Mouse (Mus musculus) olfactory bulb, adult 2 months (tissue): ENCODE results near the gene Saa2. TPM values are rescaled to one million over a fixed set of nuclear protein-coding genes. Genes with fewer than 3 reads are reported as not detected.
"Not testable (repeated sequence)": the region's sequence is repeated elsewhere in the genome, so short reads cannot be mapped to it uniquely, and the experiment has no call there.

ENCODE experiments used
- H3K27ac ChIP-seq: fragments of 200-500 bp; 2 replicates; pipeline ENCODE4 v1.5.1; 2012; ENCODE audit warnings: low read depth, low read length; ENCODE audit not compliant: insufficient read depth
- H3K4me1 ChIP-seq: fragments of 200-500 bp; 2 replicates; pipeline ENCODE4 v1.6.1; 2012; ENCODE audit warnings: low read length; ENCODE audit not compliant: control insufficient read depth, insufficient read depth
- H3K4me3 ChIP-seq: fragments of 200-500 bp; 2 replicates; pipeline ENCODE4 v1.5.1; 2012; ENCODE audit warnings: mild to moderate bottlenecking, low read depth, low read length, moderate library complexity; ENCODE audit not compliant: insufficient read depth
- CTCF ChIP-seq: fragments of 200-500 bp; IDR thresholded peaks from 2 replicates; pipeline ENCODE4 v1.5.1; 2012; ENCODE audit warnings: low read depth, mild to moderate bottlenecking, low read length, moderate library complexity; ENCODE audit not compliant: insufficient read depth
- POLR2A ChIP-seq: fragments of 200-500 bp; IDR thresholded peaks from 2 replicates; pipeline ENCODE4 v1.6.1; 2012; ENCODE audit warnings: mild to moderate bottlenecking, low read depth, low read length, moderate library complexity; ENCODE audit not compliant: insufficient read depth
- WGBS: fragments of 180-500 bp; shearing (Covaris S2); methylation state at CpG from one replicate; pipeline ENCODE4 v1.1.7; 2018; 5-methylcytosine and 5-hydroxymethylcytosine counted together
- polyA plus RNA-seq: library from polyadenylated mRNA; stranded (reverse); fragments of >200 nt; gene quantifications from 2 replicates; pipeline ENCODE4 v1.2.4, GENCODE M21; 2012; ENCODE audit warnings: low replicate concordance; ENCODE audit not compliant: missing spikeins, insufficient read depth, insufficient read length

Gene Saa2
- polyA plus RNA-seq, 1 experiment = not detected

DNA sequence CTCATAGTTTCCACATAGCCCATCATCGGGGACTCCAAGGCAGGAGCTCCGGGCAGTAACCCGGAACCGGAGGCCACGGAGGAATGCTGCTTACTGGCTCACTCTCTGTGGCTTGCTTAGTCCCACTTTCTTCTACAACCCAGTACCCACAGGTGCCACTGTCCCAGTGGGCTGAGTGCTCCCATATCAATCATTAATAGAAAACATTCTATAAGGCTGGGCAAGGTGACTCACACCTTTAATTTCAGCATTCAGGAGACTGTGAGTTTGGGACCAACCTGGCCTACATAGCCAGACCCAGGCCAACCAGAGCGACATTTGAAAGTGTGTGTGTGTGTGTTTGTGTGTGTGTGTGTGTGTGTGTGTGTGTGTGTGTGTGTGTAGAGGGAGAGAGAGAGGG lies 28.2 kb upstream of the Saa2 start:
- WGBS = 97% methylated on average over 6 of the region's 6 CpGs
- TF ChIP-seq POLR2A (no peak), CTCF (no peak)
- Histone ChIP-seq H3K4me1 (peaks cover 3% of the 10 kb centered on the region; the same call in 1 of the 2 replicates), H3K4me3 (no peak overlapping the region), H3K27ac (no peak overlapping the region)

- H3K27ac ChIP-seq = no peak overlapping the region
- 87% methylated on average over 3 of the region's 3 CpGs for WGBS
- no peak for TF ChIP-seq CTCF
- TF ChIP-seq POLR2A = no peak
- peaks cover 3% of the 10 kb centered on the region; the same call in 1 of the 2 replicates for H3K4me1 ChIP-seq
- H3K4me3 ChIP-seq = no peak overlapping the region
Observed at GRCm38 (mm10) chr7:46723849-46724248, 27.7 kb upstream of the Saa2 start.

DNA sequence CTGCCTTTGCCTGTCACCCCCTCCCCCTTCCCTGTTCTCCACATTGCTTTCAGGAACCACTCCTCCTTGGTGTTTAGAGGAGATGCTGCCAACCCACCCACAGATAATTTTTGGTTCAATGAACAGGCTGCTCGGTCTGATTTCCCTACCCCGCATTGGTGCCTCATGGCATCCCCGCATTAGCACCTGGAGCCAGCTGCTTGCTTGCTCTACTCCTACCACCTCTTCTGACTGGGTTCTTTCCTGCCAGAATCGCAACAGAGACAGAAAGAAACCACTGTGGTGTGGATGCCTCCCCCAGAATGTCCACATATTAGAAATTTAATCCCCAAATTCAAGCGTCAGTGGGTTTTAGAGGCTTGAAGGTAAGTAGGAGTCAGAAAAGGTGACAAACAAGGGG lies 27.2 kb upstream of the Saa2 start:
- TF ChIP-seq CTCF (no peak), POLR2A (no peak)
- H3K4me1 ChIP-seq = peaks cover 3% of the 10 kb centered on the region; the same call in 1 of the 2 replicates
- 38% methylated on average over 5 of the region's 5 CpGs for WGBS
- H3K27ac ChIP-seq = no peak overlapping the region
- no peak overlapping the region for H3K4me3 ChIP-seq

GRCm38 (mm10) chr7:46727584-46727983 lies 24.0 kb upstream of the Saa2 start:
- TF ChIP-seq POLR2A = no peak
- TF ChIP-seq CTCF = no peak
- H3K27ac ChIP-seq = no peak overlapping the region
- H3K4me1 ChIP-seq = peaks cover 3% of the 10 kb centered on the region; the same call in 1 of the 2 replicates
- WGBS = 91% methylated on average over 1 of the region's 1 CpGs
- no peak overlapping the region for H3K4me3 ChIP-seq

DNA sequence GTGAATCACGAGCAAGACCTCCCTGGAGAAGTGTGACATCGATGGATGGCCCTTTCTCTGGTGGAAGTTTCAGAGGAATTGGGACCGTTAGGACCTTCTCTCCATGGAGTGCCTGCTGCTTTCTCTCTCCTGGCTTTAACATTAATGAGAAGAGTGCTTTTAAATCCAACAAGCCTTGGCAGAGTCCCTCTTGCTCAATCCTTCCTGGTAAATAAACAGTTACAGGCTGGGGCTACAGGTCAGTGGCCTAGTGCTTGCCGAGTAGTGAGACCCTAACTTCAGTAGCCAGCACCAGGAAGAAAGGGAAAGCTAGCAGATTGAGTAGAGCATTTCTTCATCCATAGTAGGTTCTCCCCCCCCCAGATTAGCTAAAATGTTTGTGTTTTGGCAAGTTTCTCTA lies 19.1 kb upstream of the Saa2 start, which contains the start of gene Saa4:
TSS of gene Saa4 (minus strand) at position 146 of the 400 bp plus-strand sequence.
- 86% methylated on average over 4 of the region's 4 CpGs for WGBS
- no peak within 1 kb of the TSS for H3K27ac ChIP-seq
- H3K4me3 ChIP-seq = no peak within 1 kb of the TSS
- TF ChIP-seq CTCF (no peak), POLR2A (no peak)
- H3K4me1 ChIP-seq = no peaks in the 10 kb centered on the region

GRCm38 (mm10) chr7:46734983-46735382 lies 16.6 kb upstream of the Saa2 start:
- no peak overlapping the region for H3K27ac ChIP-seq
- H3K4me3 ChIP-seq = no peak overlapping the region
- TF ChIP-seq CTCF (no peak), POLR2A (no peak)
- H3K4me1 ChIP-seq = no peaks in the 10 kb centered on the region
- WGBS = 84% methylated on average over 2 of the region's 2 CpGs

- Histone ChIP-seq H3K4me1 (no peaks in the 10 kb centered on the region), H3K27ac (no peak overlapping the region), H3K4me3 (no peak overlapping the region)
- WGBS = 81% methylated on average over 12 of the region's 12 CpGs
- TF ChIP-seq CTCF (no peak), POLR2A (no peak)
Observed at GRCm38 (mm10) chr7:46738561-46739460, 12.8 kb upstream of the Saa2 start.

GRCm38 (mm10) chr7:46740041-46740440 lies 11.5 kb upstream of the Saa2 start:
- not testable (repeated sequence) for H3K4me3 ChIP-seq, H3K27ac ChIP-seq, H3K4me1 ChIP-seq
- WGBS = 83% methylated on average over 5 of the region's 5 CpGs

GRCm38 (mm10) chr7:46742880-46743279 lies 8.7 kb upstream of the Saa2 start, which contains the start of gene Saa1:
TSS of gene Saa1 (minus strand) at chr7:46742980.
- H3K4me3 ChIP-seq, H3K4me1 ChIP-seq, H3K27ac ChIP-seq: not testable (repeated sequence)
- WGBS = 85% methylated on average over 3 of the region's 3 CpGs
